Mouse (Mus musculus): Measurements from ENCODE around the gene Atp6v1b1. TPM values are rescaled to one million over a fixed set of nuclear protein-coding genes. Genes with fewer than 3 reads are reported as not detected.

The Atp6v1b1 gene
- total RNA-seq, 2 experiments from 2014 or later, result 0.60 TPM; not detected in 1

GRCm38 (mm10) chr6:83714221-83715123 lies 28.3 kb upstream of the Atp6v1b1 start:
- intact Hi-C loops (cut with DNase I), result no loop called here
- peak in 1 of 2 experiments; percentile 21 for DNase-seq

GRCm38 (mm10) chr6:83715461-83716196 lies 27.2 kb upstream of the Atp6v1b1 start:
- no peak for DNase-seq
- intact Hi-C loops (cut with DNase I), result no loop called here

DNA sequence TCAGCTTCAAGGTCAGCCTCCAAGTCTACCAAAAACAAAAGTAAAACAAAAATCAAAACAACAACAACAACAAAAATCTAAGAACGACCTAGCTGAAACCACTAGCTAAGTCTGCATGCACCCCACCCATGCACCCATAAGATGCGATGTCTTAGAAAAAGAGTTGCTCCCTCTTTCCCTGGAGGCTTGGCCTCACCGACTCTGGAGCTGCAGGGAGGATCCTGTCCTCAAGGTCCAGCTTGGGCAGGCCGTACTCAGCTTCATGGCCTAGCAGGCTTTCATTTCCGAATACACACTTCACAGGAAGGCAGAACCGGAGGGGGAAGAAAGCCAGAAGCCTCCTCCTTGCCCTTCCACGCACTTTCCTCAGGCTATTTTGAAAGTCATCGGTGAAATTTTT lies 25.8 kb upstream of the Atp6v1b1 start:
- no peak for DNase-seq
- intact Hi-C loops (cut with DNase I), result no loop called here

DNA sequence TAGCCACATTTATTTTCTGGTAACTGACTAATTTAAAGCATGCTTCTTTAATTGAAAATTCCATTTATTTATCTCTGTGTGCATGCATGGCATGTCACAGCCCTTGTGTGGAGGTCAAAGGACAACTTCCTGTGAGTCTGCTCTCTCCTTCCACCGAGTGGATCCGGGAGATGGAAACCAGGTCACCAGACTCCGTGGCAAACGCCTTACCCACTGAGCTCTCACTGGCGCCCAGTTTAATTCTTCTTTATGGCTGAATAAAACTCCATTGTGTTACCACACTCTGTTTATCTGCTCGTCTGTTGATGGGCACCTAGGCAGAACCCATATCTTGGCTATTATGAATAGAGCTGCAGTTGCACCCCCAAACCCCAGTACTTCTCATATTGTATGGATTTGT lies 20.3 kb upstream of the Atp6v1b1 start:
- intact Hi-C loops (cut with DNase I), result no loop called here
- DNase-seq, result no peak

DNA sequence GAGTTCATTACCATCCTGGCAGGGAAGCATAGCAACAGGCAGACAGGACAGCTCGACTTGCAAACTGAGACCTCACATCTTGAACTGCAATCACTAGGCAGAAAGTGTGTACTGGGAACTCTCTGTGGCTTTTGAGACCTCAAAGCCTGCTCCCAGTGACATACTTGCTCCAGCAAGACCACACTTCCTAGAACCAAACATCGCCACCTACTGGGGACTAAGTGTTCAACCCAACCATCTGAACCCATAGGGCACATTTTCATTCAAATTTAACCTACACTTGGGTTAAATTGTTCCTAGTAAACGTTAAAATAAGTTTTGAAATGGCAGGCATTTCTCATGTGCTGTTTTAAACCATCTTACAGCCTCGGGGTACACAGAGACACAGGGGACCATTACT lies 15.6 kb upstream of the Atp6v1b1 start:
- no peak for DNase-seq
- intact Hi-C loops (cut with DNase I), result no loop called here

GRCm38 (mm10) chr6:83728488-83728887 lies 14.3 kb upstream of the Atp6v1b1 start:
- intact Hi-C loops (cut with DNase I), result no loop called here
- peak in 1 of 2 experiments; percentile 34 for DNase-seq

GRCm38 (mm10) chr6:83729350-83729970 lies 13.3 kb upstream of the Atp6v1b1 start:
- DNase-seq, result no peak

GRCm38 (mm10) chr6:83731128-83731527 lies 11.7 kb upstream of the Atp6v1b1 start:
- DNase-seq, result peak; percentile 80 to 85
- intact Hi-C loops (cut with DNase I), result loop anchor here (1.0 kb wide), 1 partner anchor 37 kb away; no protein-coding TSS in a partner anchor

More at GRCm38 (mm10) chr6:83729350-83729970, 13.3 kb upstream of the Atp6v1b1 start:
- intact Hi-C loops (cut with DNase I), result no loop called here

DNA sequence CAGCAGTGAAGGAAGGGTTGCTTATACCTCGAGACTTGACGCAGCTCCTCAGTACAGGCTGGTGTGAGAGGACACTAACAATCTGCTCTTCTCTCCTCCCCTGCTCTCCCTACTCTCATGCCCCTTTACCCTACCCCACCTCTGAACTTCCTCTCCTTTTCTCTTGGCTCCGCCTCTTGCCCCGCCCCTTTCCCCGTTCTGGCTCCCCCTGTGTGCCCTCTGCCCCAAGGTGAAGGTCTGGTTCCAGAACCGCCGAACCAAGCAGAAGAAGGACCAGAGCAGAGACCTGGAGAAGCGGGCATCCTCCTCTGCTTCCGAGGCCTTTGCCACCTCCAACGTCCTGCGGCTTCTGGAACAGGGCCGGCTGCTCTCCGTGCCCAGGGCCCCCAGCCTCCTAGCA lies 5.5 kb upstream of the Atp6v1b1 start:
- DNase-seq, result no peak
- intact Hi-C loops (cut with DNase I), result no loop called here

GRCm38 (mm10) chr6:83738596-83738995 lies 4.2 kb upstream of the Atp6v1b1 start:
- DNase-seq, result no peak
- intact Hi-C loops (cut with DNase I), result no loop called here

DNA sequence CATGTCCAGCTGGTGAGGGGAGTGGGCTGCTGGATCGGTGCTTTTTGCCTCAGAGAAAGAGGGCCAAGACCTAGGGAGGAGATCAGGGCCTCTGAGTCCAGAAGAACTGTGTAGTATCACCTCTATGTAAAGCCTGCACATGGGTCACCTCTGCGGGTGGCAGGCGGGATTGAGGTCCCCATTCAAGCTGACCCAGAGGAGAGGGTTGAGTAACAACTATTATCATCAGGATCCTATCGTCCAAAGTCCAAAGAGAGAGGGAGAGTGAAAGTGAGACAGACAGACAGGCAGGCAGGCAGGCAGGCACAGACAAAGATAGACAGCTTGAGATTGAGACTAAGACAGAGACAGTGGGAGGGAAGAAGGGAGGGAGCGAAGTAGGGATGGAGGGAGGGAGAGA lies 422 bp downstream of the Atp6v1b1 start:
- intact Hi-C loops (cut with DNase I), result no loop called here
- DNase-seq, result no peak

DNA sequence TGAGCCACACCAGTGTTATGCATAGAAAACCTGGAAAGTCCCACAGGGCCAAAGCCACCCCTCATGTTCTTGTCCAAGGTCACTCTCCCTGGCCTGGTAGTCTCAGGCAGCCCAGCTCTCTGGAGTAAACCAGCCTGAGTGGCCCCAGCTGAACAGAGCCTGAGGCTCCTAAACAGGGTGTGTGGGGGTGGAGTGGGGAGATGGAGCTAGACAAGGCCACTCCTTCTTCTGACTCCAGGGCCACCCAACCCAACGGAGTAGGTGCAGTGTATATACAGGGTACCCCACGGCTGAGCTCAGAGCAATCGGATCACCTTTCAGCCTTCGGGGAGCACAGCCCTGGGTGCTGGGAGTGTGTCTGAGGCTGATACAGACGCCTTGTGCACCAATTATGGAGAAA lies 1.3 kb downstream of the Atp6v1b1 start:
- intact Hi-C loops (cut with DNase I), result no loop called here
- no peak for DNase-seq

- intact Hi-C loops (cut with DNase I), result no loop called here
- DNase-seq, result no peak
These were observed 1.8 kb downstream of the Atp6v1b1 start for GRCm38 (mm10) chr6:83744557-83744956.

DNA sequence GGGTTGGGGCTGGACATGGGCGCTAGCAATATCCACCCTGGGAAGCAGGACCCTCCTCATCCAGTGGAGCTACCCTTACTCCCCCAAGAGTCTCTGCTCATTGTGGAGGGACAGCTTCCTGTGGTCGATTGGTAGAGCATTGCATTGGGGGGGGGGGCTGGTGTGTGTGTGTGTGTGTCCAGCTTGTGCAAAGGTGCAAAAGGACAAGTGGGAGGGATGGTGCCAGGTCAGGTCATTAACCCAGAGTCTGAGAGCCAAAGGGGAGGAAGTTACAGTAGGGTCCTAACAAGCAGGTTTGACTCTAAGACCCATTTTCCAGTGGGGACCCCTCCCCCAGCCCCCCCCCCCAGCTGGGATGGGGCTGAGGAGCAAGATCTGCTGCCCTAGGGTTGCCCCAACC lies 2.7 kb downstream of the Atp6v1b1 start:
- no peak for DNase-seq
- intact Hi-C loops (cut with DNase I), result no loop called here

GRCm38 (mm10) chr6:83749286-83749685 lies 6.5 kb downstream of the Atp6v1b1 start:
- intact Hi-C loops (cut with DNase I), result no loop called here

GRCm38 (mm10) chr6:83750171-83750684 lies 7.4 kb downstream of the Atp6v1b1 start:
- intact Hi-C loops (cut with DNase I), result no loop called here

More at GRCm38 (mm10) chr6:83749286-83749685, 6.5 kb downstream of the Atp6v1b1 start:
- DNase-seq, result no peak

DNA sequence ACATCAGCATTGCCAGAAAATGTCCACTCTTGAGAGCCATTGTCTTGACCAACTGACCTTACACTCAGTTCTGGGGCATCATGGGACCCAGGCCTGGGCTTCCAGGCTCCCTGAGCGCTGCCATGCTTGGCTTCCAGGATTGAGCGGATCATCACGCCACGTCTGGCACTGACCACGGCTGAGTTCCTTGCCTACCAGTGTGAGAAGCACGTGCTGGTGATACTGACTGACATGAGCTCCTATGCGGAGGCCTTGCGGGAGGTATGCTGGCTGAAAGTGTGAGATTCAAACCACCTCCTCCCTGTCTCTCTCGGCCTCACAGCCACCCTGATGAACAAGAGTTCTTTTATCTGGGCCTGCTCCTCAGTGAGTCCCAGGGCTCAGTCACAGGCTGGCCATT lies 13.3 kb downstream of the Atp6v1b1 start:
- intact Hi-C loops (cut with DNase I), result no loop called here
- no peak for DNase-seq

More at GRCm38 (mm10) chr6:83750171-83750684, 7.4 kb downstream of the Atp6v1b1 start:
- peak; percentile 62 to 84 for DNase-seq

- no peak for DNase-seq
These were observed 19.6 kb downstream of the Atp6v1b1 start, which contains the start of gene Ankrd53 for GRCm38 (mm10) chr6:83762344-83762743. Ankrd53 (plus strand) TSS chr6:83762644.

DNA sequence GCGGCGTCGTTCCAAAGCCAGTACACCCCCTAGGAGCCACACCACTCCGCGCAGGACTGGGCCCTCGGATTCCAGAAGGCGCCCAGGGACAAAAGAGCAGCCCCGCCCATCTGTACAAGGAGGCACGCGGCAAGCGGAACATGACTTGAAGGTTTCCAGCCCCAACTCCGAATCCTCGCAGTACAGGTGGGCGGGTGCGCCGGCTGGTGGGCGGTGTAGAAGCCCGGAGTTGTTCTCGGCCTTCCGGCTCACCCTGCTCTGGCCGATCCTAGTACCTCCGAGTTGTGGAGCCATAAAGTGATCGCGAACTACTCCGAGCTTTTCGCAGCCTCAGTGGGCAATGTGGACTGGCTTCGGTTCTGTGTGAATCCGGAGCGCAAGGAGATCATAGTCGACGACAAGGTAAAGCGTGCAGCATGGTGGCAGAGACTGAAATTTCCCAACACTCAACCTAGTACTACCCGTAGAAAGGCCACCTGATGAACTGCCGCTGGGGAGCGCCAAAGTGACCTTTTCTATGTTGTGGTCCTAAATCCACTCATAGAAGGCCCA lies 20.2 kb downstream of the Atp6v1b1 start:
- peak; percentile 20 to 41 for DNase-seq
- intact Hi-C loops (cut with DNase I), result no loop called here

More at GRCm38 (mm10) chr6:83762344-83762743, 19.6 kb downstream of the Atp6v1b1 start, which contains the start of gene Ankrd53:
- intact Hi-C loops (cut with DNase I), result no loop called here

DNA sequence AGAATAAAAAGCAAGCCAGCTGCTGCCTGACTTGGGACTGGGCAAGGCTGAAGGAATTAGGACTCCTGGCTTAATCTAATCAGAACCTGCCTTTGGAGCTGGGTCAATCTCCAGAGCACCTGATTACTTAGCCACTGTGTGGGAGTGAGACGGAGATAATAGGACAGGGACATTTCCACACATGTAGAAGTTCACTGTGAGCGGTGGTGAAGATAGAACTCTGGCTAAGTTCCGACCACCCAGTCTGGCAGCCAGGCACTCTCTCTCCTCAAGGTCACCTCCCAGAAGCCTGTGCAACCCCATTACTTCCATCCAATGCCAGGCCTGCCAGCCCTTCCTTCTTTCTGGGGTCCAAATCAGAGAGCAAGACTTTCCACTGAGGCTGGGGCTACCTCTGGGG lies 24.2 kb downstream of the Atp6v1b1 start:
- DNase-seq, result peak; percentile 16 to 19
- intact Hi-C loops (cut with DNase I), result no loop called here

All from heart, postnatal 14 days (tissue).